Mouse (Mus musculus): Measurements from ENCODE around the gene Zfp398.
A peak's percentile ranks its signal among the peaks of the same experiment; 100 is the strongest.

The Zfp398 gene

DNA sequence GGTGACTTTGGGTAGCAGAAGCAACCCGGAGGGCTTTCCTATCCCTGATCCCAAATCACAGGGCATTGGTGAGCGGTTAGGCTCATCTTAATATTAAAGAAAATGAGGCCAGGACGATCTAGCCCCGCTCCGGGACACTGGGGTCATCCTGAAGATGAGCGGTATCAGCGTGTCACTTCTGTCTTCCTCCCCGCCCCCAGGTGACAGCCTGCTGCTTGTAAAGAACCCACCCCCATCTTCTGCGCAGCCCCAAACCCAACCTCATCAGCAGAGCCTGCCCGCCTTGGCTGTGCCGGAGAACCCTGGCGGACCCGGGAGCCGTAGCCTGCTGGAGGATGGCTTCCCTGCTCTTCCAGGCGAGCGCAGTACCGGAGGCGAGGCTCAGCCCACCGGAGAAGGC lies 68.9 kb downstream of the Zfp398 start:
- no peak for DNase-seq (ENCODE audit: low read depth)

DNA sequence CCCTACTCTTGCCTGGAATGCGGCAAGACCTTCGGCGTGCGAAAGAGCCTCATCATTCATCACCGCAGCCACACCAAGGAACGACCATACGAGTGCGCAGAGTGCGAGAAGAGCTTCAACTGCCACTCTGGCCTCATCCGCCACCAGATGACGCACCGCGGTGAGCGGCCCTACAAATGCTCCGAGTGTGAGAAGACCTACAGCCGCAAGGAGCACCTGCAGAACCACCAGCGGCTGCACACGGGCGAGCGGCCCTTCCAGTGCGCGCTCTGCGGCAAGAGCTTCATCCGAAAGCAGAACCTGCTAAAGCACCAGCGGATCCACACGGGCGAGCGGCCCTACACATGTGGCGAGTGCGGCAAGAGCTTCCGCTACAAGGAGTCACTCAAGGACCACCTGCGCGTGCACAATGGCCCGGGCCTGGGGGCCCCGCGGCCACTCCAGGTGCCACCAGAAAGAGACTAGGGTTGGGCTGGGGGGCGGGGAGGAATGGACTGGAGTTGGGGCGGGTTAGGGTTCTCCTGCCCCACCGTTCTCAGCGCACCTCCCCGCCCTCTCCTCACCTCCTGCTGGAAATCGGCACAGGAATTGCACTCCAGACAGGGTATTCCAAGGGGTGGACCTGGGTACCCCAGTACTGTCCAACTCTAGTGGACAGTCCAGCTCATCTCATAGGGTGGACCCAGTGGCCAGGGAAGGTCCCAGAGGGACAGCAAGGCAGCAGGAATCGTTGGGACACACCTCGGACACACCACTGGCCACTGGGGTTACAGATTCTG lies 69.6 kb downstream of the Zfp398 start:
- DNase-seq (ENCODE audit: low read depth), result no peak

DNA sequence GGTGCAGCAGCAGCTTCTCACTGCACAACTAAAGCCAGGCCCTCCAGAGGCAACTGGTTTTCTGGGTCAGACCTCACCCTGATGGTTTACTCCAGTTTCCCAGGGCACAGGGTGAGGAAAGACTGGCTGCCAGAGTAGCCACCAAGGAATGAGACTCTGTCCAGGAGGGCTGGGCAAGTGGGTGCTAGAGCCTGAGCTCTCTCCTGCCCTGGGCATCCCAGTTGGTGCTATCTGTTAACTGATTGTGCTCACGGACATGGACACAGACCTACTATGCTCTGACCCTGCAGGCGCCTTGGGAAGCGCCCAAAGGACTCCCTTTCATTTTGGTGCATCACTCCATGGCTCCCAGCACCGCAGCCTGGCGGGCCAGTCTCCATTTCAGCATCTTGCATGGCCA lies 70.9 kb downstream of the Zfp398 start:
- DNase-seq (ENCODE audit: low read depth), result no peak

DNA sequence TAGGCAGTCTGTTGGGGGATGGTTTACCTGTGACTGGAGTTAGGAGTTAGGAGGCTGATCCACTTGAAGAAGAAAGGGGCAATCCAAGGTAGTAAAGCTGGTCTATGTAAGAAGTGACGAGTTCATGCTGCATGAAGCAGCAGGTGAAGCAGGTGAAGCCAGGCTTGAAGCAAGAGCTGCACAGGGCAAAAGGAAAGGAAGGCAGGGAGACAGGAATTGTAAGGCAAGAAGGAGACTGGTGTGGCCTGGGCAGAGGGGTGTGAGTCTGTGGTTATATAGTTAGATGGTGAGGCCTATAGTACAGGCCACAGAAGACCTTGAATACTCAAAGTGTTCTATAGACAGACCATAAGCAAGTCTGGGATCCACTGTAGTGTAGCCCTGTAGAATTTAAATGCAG lies 73.5 kb downstream of the Zfp398 start:
- DNase-seq (ENCODE audit: low read depth), result no peak

DNA sequence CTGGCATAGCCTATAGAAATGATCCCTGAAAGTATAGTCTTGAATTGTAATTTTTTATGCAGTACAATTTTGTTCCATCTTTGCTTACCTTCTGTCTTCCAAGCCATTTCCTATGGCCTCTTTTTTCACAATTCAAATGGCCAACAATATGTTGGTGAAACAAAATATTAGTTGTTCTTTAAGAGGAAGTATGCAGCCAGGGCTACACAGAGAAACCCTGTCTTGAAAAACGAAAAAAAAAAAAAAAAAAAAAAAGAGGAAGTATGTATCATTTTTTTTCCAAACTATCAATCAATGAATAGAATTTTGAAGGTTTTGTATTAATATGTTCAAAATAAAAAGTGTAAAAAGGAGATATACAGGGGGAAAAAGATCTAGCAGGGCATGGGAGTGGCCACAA lies 76.2 kb downstream of the Zfp398 start:
- no peak for DNase-seq (ENCODE audit: low read depth)

DNA sequence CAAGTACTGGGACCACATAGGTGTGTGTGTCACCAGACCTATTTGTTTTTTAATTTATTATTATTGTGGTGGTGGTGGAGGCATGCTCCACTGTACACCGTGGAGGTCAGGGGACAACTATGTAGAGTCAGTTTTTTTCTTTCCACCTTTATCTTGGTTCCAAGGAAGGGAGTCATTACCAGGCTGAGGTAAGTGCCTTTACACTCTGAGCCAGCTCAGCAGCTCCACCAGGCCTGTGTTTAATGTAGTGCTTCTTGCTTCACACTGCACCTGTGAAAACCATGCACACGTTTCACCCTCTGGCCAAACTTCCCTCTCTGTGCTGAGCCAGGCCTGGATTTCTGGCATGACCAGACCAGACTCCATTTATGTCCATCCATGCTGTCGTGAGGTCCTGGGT lies 77.5 kb downstream of the Zfp398 start:
- DNase-seq (ENCODE audit: low read depth), result no peak

DNA sequence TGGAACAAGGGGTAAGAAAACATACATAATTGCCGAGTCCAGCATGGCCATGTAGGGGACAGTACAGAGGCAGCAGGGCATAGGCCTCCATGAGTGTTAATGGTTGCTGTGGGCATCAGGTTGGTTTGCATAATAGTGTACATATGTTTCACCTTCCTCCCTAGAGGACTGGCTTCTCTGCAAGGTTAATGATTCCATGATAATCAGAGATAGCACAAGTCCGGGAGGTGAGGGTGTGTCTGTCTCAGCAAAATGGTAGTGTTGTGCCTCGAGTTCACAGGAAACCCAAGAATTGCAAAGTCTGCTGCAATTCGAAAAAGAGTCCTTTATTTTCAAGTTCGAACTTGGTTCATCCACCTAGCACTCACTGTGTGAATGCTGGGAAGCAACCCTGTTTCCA lies 81.6 kb downstream of the Zfp398 start:
- DNase-seq (ENCODE audit: low read depth), result no peak

DNA sequence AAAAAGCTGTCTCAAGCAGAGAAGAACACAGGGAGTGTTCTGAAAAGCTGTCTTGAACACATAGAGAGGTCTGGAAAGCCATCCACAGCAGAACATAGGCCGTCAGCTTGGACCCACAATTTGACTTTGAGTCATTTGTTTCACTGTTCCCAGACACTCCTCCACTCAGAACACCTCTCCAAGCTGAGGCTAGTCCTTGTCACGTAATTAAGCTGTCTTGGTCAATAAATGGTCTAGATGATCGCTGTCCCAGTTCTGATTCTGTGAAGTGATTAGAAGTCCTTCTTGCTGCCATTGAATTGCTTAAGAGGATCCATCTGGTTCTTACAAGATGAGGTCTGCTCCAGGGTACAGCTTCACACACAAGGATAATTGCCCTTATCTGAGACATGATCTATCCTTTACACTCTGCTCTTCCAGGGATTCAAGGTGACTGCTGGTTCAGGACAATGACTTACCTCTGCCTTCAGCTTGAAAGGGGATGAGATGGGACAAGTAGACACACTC lies 83.4 kb downstream of the Zfp398 start:
- no peak for DNase-seq (ENCODE audit: low read depth)

DNA sequence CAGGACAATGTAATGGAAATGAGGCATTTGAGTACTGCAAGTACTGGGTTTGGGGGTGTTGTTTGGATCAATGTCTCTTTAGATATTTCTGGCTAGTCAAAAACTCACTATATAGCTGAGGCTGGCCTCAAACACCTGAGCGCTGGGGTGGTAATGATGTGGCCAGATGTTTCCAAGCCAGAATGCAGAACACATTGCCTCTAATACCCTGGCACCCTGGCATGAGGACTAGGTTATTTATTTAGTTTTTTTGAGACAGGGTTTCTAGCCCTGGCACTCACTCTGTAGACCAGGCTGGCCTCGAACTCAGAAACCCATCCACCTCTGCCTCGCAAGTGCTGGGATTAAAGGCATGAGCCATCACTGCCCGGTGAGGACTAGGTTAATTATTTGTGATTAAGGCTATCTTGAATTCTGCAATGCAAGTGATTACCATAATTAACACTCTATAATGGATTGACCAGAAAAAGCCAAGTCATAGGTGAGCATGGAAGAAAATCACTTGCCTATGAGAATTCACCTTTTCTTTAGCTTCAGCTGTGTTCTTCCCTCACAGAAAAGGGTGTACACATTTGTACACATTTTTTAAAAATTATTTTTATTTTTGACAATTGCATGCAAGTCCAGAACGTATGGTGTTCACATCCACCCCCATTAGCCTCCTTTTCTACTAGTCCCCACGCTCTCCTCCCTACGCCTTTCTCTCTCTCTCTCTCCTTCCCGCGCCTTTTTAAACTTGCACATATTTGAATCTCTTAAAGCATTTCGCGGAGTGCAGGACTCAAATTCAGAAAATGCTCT lies 84.4 kb downstream of the Zfp398 start:
- no peak for DNase-seq (ENCODE audit: low read depth)

DNA sequence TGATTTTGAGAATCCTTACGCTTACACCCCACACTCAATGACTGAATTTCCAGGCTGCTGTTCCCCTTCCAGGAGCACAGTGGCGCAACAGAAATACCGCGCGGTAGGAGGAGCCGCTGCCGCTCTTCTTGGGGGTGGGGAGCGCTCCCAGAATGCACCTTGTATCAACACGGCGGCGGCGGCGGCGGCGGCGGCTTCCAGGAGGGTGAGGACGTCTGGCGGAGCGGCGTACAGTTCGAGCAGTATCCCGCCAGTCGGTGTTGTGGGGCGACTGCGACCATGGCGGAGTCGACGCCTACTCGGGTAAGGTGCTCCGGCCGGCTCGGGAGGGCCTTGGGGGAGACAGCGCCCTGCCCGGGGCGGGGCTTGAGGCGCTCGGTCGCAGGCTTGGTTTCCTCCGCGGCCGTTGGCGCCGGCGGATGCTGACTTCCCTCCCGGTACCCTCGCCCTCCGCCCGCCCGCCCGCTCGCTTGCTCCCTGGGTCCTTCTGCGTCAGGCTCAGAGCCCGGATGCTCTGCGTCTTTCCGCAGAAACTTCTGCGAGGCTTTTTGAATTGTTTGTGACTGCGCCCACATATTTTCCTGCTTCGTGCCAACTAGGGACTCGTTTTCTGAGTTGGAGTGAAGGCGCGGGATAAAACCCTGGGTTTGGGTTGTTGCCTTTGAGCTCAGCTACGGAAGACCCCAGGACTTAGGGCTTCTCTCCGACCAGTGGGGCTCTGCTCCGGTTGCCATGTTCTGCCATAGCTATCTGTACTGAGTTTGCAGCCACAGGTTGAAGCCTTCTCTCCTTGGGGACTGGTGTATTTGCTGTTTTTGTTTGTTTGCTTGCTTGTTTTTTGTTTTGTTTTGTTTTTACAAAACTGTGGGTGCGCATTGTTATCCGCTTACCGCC lies 85.2 kb downstream of the Zfp398 start, which contains the start of gene Zfp212:
TSS of gene Zfp212 (plus strand) at position 30 of the 894 bp plus-strand sequence.
- peak; percentile 79 for DNase-seq (ENCODE audit: low read depth)

Measured in c-Kit-positive CD71-negative TER-119-negative erythroid progenitor cells, embryonic 14.5 days (primary cell).